Mouse (Mus musculus) layer of hippocampus, postnatal 10 days (tissue): ENCODE measurements around the gene Gpnmb. TPM values are rescaled to one million over a fixed set of nuclear protein-coding genes. Genes with fewer than 3 reads are reported as not detected.
A peak's percentile ranks its signal among the peaks of the same experiment; 100 is the strongest.

Source experiments
- DNase-seq, 2 experiments: peaks; one replicate each; pipeline ENCODE4 v3.0.0; 2021; ENCODE audit warnings: low spot score in 2 of 2
- long read RNA-seq: library from polyadenylated mRNA; stranded (forward); transcript quantifications from one replicate; pipeline ENCODE4 v2.0.0, GENCODE M21; 2023
- total RNA-seq, 2 experiments: library from RNA; stranded (reverse); gene quantifications; 2 replicates each; pipeline ENCODE4 v1.2.3; 2021

Gpnmb gene
- under 1 TPM; 0.53 to 0.58 TPM for total RNA-seq
- long read RNA-seq, result 0 reads

DNA sequence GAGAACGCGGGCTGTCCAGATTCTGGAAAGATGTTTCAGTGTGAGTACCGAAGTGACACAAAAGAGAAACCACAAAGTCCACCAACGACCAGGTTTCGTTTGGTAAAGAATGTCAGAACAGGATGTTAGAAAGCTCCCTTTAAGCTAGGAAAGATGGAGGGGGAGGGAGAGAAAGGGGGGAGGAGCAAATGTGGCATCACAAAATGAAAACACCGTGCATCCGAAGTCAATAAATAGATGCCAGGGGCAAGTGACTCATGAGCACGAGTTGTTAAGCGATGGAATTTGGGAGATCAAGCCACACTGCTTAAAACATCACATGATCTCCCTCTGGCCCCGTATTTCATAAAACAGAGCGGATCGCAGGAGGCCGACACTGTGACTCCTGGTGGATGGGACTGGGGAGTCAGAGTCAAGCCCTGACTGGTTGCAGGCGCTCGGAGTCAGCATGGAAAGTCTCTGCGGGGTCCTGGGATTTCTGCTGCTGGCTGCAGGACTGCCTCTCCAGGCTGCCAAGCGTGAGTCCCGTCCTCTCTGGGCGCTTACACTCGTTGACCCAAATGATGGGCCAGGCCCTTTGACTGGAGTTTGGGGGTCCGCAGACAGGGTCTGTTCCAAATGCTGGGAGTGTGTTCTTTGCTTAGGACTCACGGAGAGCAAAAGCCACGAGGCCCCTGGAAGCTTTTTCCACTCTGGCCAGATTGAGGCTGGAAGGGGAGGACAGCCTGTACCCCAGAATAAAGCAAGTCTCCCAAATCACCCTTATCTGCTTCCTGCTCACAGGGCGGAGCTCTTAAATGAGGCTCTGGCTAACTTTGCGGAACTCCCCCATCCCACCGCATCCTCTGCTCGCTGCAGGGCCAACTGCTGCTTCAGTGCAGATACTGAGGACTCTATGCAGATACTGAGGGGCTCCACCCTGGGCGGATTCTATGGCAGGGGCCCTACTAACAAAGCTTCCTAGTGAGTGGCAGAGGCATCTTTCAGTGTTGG is at the start of gene Gpnmb:
Gene Gpnmb (plus strand): TSS at position 272 of the 993 bp plus-strand sequence.
- DNase-seq, result no peak

DNA sequence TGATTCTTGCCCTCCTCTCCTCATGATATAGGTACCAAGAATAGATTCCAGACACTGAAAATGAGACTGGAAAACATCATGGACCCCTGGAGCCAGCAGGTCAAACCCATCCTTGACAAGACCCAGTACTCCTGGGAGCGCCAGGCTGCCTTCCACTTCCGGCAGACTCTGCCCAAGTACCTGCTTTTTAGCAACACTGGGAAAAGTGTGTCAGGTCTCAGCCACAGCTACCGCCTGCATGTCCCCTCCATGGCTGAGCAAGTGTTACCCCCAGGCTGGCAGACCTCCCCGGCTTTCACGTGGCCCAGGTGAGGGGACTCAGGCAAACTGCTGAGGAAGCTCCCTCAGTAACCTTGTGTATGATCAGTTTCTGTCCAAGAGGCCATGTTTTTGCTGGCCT is 46.4 kb upstream of the Gpnmb start:
- no peak for DNase-seq

DNA sequence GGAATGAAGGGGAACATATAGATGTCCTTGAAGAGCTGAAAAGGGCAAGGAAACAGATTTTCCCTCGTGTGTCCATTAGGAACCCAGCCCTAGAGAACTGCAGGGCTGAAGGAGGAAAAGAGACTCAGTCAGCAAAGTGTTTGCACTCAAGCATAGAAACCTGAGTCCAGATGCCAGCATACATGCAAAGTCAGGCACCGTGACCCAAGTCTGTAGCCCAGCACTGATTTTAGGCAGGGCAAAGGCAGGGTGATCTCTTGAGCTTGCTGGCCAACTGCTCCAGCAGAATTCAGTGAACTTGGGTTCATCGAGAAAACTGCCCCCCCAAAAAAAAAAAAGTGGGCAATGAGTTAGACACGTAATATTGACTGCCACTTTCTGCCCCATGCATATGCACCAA is 44.4 kb upstream of the Gpnmb start:
- DNase-seq, result no peak

DNA sequence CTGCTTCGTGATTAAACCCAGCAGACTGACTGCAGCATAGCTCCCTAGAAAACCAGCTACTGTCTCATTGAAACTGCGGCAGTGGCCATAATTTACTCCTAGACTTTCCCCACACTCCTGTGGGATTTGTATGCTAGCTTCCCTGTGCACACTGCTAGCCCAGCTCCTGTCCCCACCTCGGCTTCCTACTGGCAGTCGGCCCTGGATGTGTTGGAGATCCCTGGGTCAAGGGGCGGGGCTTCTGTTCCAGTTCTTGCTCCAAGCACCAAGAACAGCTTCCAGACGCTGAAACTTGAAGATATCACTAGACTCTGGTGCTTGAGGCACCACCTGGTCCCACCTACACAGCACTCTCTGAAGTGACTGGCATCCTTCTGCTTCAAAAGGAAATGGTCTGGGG is 38.2 kb upstream of the Gpnmb start:
- DNase-seq, result no peak

DNA sequence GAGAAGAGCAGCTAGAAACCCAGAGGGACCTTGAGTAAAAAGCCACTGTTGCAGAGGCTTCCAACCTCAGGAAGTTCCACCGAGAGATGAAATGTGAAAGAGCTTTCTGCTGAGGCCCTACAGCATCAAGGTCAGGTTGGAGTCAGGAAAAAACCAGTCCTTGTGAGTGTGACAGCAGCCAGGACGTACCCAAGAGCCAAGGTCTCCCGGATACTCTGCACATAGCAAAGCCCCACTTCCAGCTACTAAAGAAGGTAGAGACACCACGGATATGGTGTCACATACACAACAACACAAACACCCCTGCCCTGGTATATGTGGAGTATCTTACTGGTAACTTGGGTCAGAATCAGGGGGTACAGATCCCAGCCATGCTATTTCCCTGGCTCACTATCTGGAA is 37.5 kb upstream of the Gpnmb start:
- DNase-seq, result no peak

DNA sequence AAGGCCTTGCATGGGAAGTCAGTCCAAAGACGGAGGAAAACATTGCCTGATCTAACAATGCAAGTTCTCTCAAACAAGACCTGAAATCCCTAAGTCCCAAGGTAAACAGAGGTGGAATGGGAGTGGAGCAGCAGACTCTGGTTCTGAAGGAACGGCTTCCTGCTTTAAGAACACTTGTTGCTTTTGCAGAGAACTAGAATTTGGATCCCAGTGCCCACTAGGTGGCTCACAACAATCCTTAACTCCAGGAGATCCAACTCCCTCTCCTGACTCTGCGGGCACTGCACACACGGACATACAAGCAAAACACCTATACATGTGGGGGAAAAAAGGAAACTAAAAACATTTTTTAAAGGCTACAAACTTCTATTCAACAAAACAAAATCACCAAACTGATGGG is 33.0 kb upstream of the Gpnmb start:
- no peak for DNase-seq

DNA sequence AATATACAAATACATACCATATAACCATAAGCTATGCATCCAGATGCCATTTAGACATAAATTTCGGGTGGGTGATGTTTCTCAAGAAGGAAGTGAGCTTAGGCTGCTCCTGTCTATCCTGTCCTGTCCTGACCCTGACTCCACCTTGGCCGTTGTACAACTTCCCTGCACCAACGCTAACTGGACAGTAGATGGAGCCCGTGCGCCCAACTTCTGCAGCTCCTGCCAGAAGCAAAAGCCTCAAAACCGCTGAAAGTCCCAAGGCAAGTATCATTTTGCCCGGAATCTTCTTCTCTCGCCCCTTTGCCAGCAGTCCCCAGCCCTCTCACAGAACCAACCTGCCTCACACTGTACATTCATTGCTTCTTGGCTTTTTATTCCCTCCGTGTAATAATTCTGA is 28.4 kb upstream of the Gpnmb start:
- peak; percentile 63 to 77 for DNase-seq

DNA sequence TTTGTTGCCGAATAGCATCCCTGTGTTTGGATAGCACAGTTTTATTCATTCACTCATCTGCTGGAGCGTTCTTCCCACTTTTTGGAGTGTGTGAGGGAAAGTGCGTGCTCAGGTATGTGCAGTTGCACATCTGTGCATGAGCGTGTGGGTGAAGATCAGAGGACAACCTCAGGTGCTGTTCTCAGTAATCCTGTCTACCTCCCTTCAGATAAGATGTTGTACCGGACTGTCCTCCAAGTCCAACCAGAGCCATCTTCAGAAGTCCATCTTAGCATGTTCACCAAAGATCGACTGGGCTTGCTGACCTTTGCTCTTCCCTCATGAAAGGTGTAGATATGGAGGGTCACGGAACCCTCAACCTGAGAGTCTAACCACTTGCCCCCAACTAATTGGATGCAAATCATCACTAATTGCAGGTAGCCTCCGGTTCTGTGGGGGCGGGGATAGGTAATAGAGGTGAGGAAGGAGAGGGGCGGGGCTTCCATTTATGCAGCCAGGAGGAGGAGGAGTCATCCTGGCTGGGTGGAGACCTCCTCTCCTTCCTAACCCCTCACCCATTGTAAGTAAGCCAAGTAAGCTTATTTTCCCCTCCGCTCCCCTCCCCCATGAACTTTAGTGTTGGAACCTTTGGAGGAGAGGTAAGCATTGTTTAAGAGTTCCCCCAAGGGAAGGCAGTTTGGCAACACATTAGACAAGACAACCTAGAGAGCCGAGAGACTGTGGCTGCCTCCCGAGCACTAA is 27.8 kb upstream of the Gpnmb start:
- no peak for DNase-seq

DNA sequence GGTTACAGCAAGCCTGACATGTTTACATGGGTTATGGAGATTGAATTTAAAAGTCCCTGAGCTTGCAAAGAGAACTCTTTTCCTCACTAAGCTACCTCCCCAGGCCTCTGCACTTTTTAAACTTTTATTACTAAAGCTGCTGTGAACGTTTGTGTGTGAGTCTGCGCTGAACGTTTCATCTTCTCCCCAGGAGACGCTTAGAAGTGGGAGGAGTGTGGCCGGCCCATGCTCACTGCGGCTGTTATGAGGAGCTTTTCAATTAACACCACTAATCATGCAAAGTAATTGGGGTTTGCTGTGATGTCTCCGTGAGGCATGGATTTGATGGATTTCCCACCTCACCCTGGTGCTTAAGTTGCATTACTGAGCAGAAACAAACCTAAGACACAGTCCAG is 27.2 kb upstream of the Gpnmb start:
- no peak for DNase-seq

DNA sequence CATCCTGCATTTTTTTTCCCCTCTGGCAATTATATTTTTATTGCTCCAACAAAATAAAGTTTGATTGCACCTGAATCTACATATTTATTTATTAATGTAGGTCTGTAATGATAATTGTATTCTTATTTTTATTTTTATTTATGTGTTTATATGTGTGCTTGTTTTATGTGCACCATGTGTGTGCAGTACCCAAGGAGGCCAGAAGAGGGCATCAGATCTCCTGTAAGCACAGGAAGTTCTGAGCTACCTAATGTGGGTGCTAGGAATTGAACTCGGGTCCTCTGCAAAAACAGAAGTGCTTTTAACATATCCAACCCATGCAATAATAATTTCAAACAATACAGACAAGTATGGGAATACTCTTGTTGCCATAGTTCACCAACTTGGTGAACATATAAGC is 26.7 kb upstream of the Gpnmb start:
- DNase-seq, result no peak

DNA sequence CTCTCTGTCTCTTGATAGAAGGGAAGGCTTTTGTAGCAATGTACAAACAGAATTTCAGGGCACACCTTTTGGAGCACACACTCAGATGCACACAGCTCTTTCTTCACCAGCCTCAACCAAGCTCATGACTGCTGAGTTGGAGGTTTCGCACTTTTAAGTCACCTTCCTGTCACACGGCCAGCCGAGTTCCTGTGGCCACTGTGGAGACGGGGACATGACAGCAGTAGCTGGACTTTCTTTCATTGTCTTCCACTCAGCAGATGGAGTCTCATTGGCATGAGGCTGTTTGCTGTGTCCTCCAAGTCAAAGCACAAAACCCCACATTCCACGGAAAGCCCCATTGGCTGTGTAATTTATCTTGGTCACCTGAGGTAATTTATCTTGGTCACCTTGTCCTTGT is 25.2 kb upstream of the Gpnmb start:
- DNase-seq, result no peak

DNA sequence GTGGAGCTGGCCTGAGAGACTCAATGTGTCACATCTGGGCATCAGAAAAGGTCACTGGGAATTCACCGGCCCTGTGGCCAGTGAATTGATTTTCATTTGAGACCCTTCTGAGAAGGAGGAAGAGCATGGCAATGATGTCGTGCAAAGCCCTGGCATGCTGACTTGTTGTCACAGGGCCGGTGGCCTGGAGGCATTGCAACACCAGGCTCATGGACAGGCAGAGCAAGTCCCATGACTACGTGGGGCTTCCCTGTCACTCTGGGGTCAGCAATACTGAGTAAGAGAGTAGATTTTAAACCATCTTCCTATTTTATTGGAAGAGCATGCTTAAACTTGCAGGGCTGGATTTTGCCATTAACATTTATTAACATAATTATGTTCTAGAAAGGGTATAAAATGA is 23.3 kb upstream of the Gpnmb start:
- no peak for DNase-seq

DNA sequence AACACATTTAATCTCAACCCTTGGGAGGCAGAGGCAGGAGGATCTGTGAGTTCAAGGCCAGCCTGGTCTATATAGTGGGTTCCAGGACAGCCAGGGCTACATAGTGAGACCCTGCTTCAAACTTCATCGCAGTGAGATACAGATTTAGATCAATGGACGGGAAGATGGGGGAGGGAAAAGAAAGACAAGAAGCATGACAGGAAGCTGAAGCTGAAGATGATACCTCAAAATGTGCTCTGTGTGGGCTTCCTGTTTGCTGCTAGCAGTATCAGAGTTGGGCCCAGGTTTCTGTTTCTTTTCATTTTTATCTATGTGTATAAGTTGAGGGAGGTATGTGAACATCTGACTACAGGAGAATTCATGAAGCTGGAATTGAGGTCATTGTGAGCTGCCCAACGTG is 22.9 kb upstream of the Gpnmb start:
- no peak for DNase-seq

DNA sequence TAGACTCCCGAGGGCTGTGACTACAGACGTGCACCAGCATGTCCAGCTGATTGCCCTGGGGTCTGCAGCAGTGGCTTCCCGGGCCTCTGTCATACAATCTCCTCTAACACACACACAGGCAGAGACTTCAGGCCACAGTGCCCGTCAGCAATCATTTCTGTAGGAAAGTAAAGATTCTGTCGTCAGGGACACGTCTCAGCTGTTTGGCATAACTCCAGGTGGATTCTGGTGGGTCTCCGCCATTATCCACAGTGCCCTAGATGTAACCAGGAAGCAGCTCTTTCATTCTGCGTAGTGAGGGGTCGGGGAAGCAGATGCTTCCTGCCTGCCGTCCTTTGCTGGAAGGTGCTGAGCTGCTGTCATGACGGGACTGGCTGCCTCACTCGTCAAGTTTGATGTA is 19.2 kb upstream of the Gpnmb start:
- no peak for DNase-seq

DNA sequence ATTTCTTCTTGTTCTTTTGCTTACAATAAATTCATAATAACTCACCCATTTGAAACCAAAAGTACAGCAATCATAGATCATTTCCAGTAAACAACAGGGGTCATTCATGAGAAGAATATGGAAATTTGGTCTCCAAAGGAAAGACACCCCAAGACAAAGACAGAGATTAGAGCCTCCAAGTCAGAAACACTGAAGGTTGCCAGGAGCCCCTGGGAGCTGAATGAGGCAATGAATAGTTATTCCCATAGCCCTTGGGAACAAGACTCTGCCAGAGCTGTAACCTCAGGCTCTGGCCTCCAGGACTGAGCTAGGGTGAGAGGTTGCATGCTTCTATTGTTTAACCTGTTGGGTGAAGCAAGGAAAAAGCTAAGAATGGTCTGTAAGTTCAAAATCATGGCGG is 17.0 kb upstream of the Gpnmb start:
- DNase-seq, result no peak

DNA sequence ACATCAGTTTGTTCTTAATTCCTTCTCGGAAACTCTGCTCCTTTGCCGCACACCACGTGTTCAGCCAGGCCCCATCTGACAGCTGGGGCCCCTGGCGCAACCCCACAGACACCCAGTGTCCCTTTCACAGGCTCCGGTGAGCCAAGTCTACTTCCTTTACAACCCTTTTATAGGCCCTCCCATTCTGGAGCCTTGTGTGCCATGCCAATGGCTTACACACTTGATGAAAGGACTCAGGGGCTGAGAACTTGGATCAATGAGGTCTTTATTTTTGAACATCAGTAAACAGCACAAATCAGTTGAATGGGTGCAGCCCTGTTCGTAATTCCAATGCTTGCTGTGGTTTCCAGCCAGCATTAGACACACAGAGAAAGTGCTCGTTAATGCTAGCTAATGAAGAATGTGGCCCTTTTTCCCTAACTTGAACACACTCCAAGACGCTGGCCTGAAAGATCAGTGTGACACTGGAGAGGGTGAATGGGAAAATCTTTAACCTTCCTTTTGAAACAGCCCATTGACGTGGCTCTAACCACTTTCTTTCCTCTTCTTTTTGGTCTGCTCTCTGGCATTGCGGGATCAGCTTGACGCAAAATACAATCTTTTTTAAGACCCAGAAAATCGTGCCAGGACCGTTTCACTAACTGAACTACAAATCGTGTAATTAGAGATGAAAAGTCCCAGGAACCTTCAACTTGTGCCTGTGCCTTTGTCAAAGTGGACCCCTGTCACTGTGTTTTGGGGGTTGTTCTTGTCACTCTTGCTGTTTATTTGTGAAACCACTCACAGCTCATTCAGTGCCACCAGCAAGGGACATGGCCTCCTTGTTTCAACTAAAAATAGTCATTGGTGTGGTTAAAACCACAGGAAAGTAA is 15.0 kb upstream of the Gpnmb start:
- peak; percentile 47 to 63 for DNase-seq

DNA sequence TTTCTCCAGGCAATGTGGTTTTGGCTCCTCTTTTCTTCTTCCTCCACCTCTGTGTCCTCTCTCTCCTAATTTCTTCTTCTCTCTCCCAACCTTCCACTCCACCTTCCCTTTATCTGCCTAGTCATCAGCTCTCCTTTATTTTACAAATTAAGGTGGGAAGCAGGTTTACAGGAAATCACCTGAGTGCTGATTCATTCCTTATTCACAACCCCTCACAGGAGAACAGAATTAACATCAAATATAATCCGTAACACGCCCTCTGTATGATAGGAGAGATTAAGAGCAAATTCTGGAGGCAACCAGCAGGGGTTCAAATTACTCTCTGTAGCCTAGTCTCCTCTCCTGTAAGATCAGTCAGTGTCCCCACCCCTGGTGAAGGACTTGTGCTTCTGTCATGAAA is 14.0 kb upstream of the Gpnmb start:
- no peak for DNase-seq

DNA sequence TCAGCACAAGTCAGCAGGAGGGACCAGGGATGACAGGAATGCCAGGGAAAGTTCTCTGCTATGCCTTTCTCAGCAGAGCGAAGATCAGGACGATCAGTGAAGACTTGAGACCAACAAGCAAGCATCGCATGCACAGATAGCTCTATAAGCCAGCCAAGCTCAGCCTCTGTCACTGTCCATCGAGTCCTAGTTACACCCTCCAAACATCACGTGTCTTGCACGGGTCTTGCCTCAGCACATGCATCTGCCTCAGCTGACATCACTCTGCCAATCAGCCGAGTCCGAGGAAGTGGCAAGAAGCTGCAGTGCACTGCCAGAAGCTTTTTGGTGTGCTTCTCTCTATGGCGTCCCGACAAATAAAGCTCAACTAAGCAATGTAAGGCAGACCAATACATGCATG is 13.0 kb upstream of the Gpnmb start:
- DNase-seq, result no peak

DNA sequence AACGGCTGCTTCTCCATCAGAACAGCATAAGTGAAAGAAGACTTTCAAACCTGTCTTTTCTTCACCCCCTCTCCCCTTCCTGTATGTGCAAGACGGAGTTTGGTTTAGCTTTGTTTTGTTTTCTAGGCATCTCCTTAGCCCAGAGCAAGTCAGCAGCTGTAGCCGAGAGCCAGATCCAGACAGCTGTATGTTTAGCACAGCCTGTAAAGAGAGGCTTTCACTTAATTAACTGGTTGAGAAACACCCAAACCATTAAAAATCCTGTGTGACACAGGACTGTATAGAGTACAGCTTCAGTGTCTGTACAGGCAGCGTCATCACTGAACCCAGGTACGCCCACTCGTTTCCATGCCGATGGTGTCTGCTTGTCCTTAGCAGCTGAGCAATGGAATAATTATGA is 11.1 kb upstream of the Gpnmb start:
- no peak for DNase-seq

DNA sequence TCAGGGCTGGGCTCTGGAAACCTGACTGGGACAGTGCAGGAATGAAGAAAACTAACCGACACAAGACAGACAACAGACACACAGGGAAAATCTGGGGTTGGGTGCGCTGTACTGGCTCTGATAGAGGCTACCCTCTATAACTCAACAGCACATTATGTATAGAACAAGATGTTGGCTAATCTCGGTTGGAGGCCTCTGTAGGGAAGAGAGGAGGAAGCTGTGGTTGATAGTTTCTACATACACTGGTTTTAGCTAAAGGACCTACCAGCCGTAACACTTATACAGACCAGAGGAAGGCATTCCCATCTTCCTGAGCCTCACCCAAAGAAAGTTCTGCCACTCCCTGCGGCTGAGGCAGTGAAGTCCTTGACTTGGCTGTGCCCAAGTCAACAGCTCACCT is 9.8 kb upstream of the Gpnmb start:
- DNase-seq, result no peak

DNA sequence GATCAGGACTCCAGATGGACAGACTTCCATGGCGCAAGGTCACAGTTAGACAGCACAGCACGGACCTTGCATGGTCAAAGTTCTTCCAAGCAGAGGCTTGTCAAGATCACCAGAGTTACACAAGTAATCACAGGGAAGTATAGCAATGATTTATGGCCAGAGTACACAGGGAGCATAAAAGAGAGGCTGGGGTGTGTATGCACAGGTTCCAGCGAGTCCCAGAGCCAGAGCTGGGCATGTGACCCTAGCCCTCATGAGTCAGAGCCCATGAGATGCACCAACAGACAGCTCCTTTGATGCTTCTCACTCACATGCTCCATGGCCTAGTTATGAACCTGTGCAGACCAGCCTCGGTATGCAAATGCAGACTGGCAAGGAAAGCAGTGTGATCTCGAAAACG is 8.3 kb upstream of the Gpnmb start:
- DNase-seq, result no peak

DNA sequence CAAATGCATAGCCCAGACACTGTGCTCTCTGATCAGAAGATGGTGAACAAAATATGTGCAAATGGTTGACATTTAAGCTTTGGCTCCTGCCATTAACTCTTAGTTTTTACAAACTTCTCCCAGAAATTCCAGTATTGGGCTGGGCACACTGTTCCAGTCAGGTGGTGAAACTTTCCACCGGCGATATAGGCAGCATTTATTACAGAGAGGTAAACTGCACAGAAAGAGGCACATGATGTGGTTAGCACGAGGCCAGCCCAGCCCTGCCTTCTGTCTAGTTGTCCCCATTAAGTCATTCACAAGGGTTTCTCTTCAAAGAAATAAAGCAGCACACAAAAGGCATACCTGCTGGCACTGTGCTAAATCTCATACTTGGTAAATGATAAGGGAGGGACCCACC is 7.6 kb upstream of the Gpnmb start:
- DNase-seq, result no peak
